Mouse (Mus musculus) stomach, postnatal 0 days (tissue): ENCODE results near the gene Armcx6.

Source experiments
- CTCF ChIP-seq: IDR thresholded peaks from 2 replicates; pipeline ENCODE4 v1.5.1; 2016; ENCODE audit warnings: antibody characterized with exemption, low read depth, mild to moderate bottlenecking, moderate library complexity
- EP300 ChIP-seq: optimal IDR thresholded peaks from 2 replicates; pipeline ENCODE3; 2016; ENCODE audit warnings: antibody characterized with exemption

DNA sequence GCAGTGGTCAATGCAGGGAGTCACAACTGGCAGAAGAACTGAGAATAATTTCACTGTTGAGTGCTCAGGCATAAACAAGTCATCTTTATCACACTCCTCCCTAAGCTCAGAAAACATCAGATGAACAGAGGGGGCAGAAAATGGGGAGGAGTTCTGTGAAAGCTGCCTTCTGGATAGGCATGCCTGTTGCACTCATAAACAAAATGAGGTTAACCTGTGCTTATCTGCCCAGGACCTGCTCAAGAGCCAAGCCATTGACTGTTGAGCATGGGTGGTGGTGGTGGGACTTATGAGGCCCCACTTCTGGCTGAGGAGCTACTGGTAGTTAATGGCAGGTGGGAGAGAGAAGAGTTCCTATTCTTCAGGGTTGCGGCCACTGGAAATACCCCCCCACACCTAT, 13.4 kb downstream of the Armcx6 start:
- no peak for TF ChIP-seq CTCF
- TF ChIP-seq EP300 = no peak
